Mouse (Mus musculus) CH12.LX (cell line): ENCODE data around the gene Map4k5. TPM values are rescaled to one million over a fixed set of nuclear protein-coding genes. Genes with fewer than 3 reads are reported as not detected.

Experiments
- DNase-seq: peaks from one replicate; pipeline ENCODE4 v3.0.0-alpha.2; 2013; ENCODE audit errors: extremely low read depth
- H3K27ac ChIP-seq: 2 replicates; pipeline ENCODE4 v1.5.1; 2012; ENCODE audit warnings: low read depth, mild to moderate bottlenecking, control low read depth, moderate library complexity; ENCODE audit not compliant: insufficient read depth
- H3K27me3 ChIP-seq: replicated peaks from 2 replicates; pipeline ENCODE3; 2012; ENCODE audit warnings: inconsistent platforms
- H3K36me3 ChIP-seq, 2 experiments: replicated peaks in 1 of 2; 2 replicates each; pipeline versions ENCODE3 to v1.6.1; 2012; ENCODE audit warnings: inconsistent platforms in 1 of 2, low read length in 1 of 2, mild to moderate bottlenecking in 1 of 2, mixed read lengths in 1 of 2, moderate library complexity in 1 of 2; ENCODE audit not compliant: control insufficient read depth in 1 of 2, insufficient read depth in 1 of 2
- H3K4me1 ChIP-seq, 2 experiments: 2 replicates each; pipeline ENCODE4 v1.6.1; 2012; ENCODE audit warnings: inconsistent platforms in 1 of 2, moderate library complexity in 1 of 2; ENCODE audit not compliant: insufficient read depth in 2 of 2, control insufficient read depth in 1 of 2
- H3K4me2 ChIP-seq: 2 replicates; pipeline ENCODE4 v1.6.1; 2012; ENCODE audit warnings: low read depth, mild to moderate bottlenecking, control low read depth; ENCODE audit not compliant: poor library complexity, insufficient read depth, severe bottlenecking
- H3K4me3 ChIP-seq, 3 experiments: fragments of 150-350 bp in 1 of 3; sonication (generic) in 1 of 3; replicated peaks in 1 of 3; 2 replicates each; pipeline versions ENCODE3 to v1.5.1; 2011 to 2012; ENCODE audit warnings: low read depth in 2 of 3, low read length in 2 of 3, mild to moderate bottlenecking in 2 of 3, moderate library complexity in 2 of 3, control low read depth in 1 of 3, improper control_type of control experiment in 1 of 3, inconsistent platforms in 1 of 3, mixed read lengths in 1 of 3; ENCODE audit not compliant: poor library complexity in 1 of 3
- H3K79me2 ChIP-seq: replicated peaks from 2 replicates; pipeline ENCODE4 v1.6.1; 2012; ENCODE audit warnings: mild to moderate bottlenecking, moderate library complexity; ENCODE audit not compliant: control insufficient read depth, poor library complexity, insufficient read depth, severe bottlenecking; ENCODE audit errors: extremely low read depth
- H3K9ac ChIP-seq: 2 replicates; pipeline ENCODE4 v1.6.1; 2012; ENCODE audit warnings: low read depth, mild to moderate bottlenecking, control low read depth, moderate library complexity; ENCODE audit not compliant: insufficient read depth
- H3K9me3 ChIP-seq: replicated peaks from 2 replicates; pipeline ENCODE3; 2012; ENCODE audit warnings: low read length, inconsistent platforms, mixed read lengths
- BHLHE40 ChIP-seq: IDR thresholded peaks from 2 replicates; pipeline ENCODE4 v1.6.1; 2011; ENCODE audit warnings: mild to moderate bottlenecking, low read depth, low read length, improper control_type of control experiment
- CHD1 ChIP-seq: IDR thresholded peaks from 2 replicates; pipeline ENCODE4 v1.6.1; 2012; ENCODE audit warnings: low read depth, low read length, improper control_type of control experiment, inconsistent platforms
- E2F4 ChIP-seq: IDR thresholded peaks from 2 replicates; pipeline ENCODE4 v1.6.1; 2011; ENCODE audit warnings: low read depth, low read length, improper control_type of control experiment; ENCODE audit not compliant: insufficient replicate concordance
- ELF1 ChIP-seq: IDR thresholded peaks from 2 replicates; pipeline ENCODE4 v1.6.1; 2014; ENCODE audit warnings: low read depth, mild to moderate bottlenecking, inconsistent platforms, low read length, improper control_type of control experiment
- EP300 ChIP-seq: IDR thresholded peaks from 2 replicates; pipeline ENCODE4 v1.6.1; 2011; ENCODE audit warnings: low read length, improper control_type of control experiment
- GABPA ChIP-seq: IDR thresholded peaks from 2 replicates; pipeline ENCODE4 v1.6.1; 2012; ENCODE audit warnings: low read depth, low read length, improper control_type of control experiment, inconsistent platforms; ENCODE audit not compliant: insufficient replicate concordance
- HCFC1 ChIP-seq: IDR thresholded peaks from 2 replicates; pipeline ENCODE4 v1.6.1; 2012; ENCODE audit warnings: low read depth, mild to moderate bottlenecking, inconsistent platforms, low read length, improper control_type of control experiment
- IRF4 ChIP-seq: IDR thresholded peaks from 2 replicates; pipeline ENCODE4 v1.6.1; 2014; ENCODE audit warnings: low read depth, mild to moderate bottlenecking, inconsistent platforms, low read length, improper control_type of control experiment
- JUN ChIP-seq: IDR thresholded peaks from 2 replicates; pipeline ENCODE4 v1.6.1; 2011; ENCODE audit warnings: low read depth, mild to moderate bottlenecking, low read length, improper control_type of control experiment, moderate library complexity; ENCODE audit not compliant: insufficient read depth
- MAX ChIP-seq: IDR thresholded peaks from 2 replicates; pipeline ENCODE4 v1.6.1; 2011; ENCODE audit warnings: low read length, improper control_type of control experiment
- MEF2A ChIP-seq: IDR thresholded peaks from 2 replicates; pipeline ENCODE4 v1.6.1; 2014; ENCODE audit warnings: low read depth, mild to moderate bottlenecking, inconsistent platforms, low read length, improper control_type of control experiment, borderline replicate concordance
- MYC ChIP-seq: IDR thresholded peaks from 2 replicates; pipeline ENCODE4 v1.6.1; 2011; ENCODE audit warnings: low read depth, mild to moderate bottlenecking, improper control_type of control experiment, low read length
- PAX5 ChIP-seq: IDR thresholded peaks from 2 replicates; pipeline ENCODE4 v1.6.1; 2012; ENCODE audit warnings: low read length, inconsistent platforms, mixed read lengths
- POLR2A ChIP-seq: IDR thresholded peaks from 2 replicates; pipeline ENCODE4 v1.6.1; 2011; ENCODE audit warnings: low read depth, mild to moderate bottlenecking, improper control_type of control experiment, low read length
- SIN3A ChIP-seq: IDR thresholded peaks from 2 replicates; pipeline ENCODE4 v1.6.1; 2012; ENCODE audit warnings: low read length, improper control_type of control experiment, inconsistent platforms
- SMC3 ChIP-seq: IDR thresholded peaks from 2 replicates; pipeline ENCODE4 v1.6.1; 2011; ENCODE audit warnings: low read depth, low read length, improper control_type of control experiment
- TBP ChIP-seq: conservative IDR thresholded peaks from 2 replicates; pipeline ENCODE4 v1.6.1; 2011; ENCODE audit warnings: low read depth, low read length, improper control_type of control experiment
- UBTF ChIP-seq: IDR thresholded peaks from 2 replicates; pipeline ENCODE4 v1.6.1; 2012; ENCODE audit warnings: low read depth, mild to moderate bottlenecking, inconsistent platforms, low read length, improper control_type of control experiment, moderate library complexity
- ZKSCAN1 ChIP-seq: IDR thresholded peaks from 2 replicates; pipeline ENCODE4 v1.6.1; 2012; ENCODE audit warnings: low read depth, inconsistent platforms, low read length, improper control_type of control experiment, borderline replicate concordance
- ZNF384 ChIP-seq: IDR thresholded peaks from 2 replicates; pipeline ENCODE4 v1.6.1; 2012; ENCODE audit warnings: low read depth, low read length, improper control_type of control experiment, inconsistent platforms
- dilution Hi-C: fragments of 300-500 bp; cut with MboI; formaldehyde crosslinking; loops from 2 replicates; pipeline ENCODE4 v1.14.3; 2020; ENCODE audit warnings: low sequenced_read_pairs; ENCODE audit not compliant: extremely low pct_unique_long_range_greater_than_20kb, extremely low pct_ligation_motif_present
- in situ Hi-C: fragments of 300-500 bp; cut with MboI; formaldehyde crosslinking; loops from 3 replicates; pipeline ENCODE4 v1.14.3; 2019; ENCODE audit warnings: low sequenced_read_pairs, low pct_ligation_motif_present, low pct_unique_long_range_greater_than_20kb, mixed read lengths
- polyA plus RNA-seq: library from polyadenylated mRNA; unstranded; fragments of >175 nt; gene quantifications from 2 replicates; pipeline ENCODE4 v1.2.1, GENCODE M21; 2012; ENCODE audit warnings: low read depth; ENCODE audit not compliant: insufficient read length
- total RNA-seq, 2 experiments: library from RNA; depleted of rRNA; stranded (reverse); fragments of 300-350 nt in 1 of 2; fragments of >200 nt in 1 of 2; gene quantifications; 2 replicates each; pipeline ENCODE4 v1.2.3; 2012 to 2014

The Map4k5 gene
- total and polyA plus RNA-seq, 3 experiments = 7.8 to 13.5 (median 12.5) TPM

DNA sequence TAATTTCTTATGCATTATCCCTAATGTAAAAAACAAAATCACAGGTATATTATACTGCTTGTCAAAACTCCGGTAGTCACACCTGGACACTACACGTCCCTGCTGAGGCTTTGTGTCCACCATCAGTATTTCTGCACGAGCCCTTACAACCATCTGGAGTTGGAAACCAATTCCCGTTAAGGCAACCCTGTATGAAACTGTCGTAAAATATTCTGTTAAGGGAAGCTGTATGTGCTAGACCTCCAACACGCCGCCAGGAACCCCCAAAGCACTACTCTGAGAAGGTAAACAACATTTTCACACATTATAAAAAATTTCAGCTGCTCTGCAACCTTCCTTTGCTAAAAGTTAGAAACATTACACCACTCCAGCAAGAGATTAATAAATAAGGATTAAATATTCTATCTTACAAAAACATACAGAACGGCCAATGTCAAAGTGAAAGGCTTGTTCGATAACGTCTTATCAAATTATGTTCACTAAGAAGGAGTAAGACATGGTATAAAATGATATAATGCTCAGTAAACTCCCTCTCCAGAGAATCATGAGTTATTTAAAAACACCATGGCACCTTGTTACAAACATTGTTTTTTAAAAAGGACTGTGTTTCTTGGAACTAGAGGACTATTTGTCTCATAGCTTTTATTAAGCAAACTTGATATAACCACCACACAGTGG lies 88.5 kb downstream of the Map4k5 start:
- no peak overlapping the region for H3K27ac ChIP-seq
- H3K4me2 ChIP-seq = no peak overlapping the region
- TF ChIP-seq EP300 = no peak
- no peak for TF ChIP-seq JUN
- TF ChIP-seq ZNF384 = no peak
- TF ChIP-seq MAX = no peak
- TF ChIP-seq PAX5 = no peak
- no peak for TF ChIP-seq SIN3A
- no peak overlapping the region for H3K9ac ChIP-seq
- H3K36me3 ChIP-seq = peaks cover 11 to 44% of the 10 kb centered on the region in 2 experiments
- H3K4me1 ChIP-seq = no peaks in the 10 kb centered on the region
- dilution Hi-C loops = no loop called here
- no peak for DNase-seq
- no peak overlapping the region for H3K4me3 ChIP-seq
- in situ Hi-C loops = no loop called here
- H3K27me3 ChIP-seq = no peaks in the 10 kb centered on the region
- H3K79me2 ChIP-seq = no peaks in the 10 kb centered on the region
- no peaks in the 10 kb centered on the region for H3K9me3 ChIP-seq

DNA sequence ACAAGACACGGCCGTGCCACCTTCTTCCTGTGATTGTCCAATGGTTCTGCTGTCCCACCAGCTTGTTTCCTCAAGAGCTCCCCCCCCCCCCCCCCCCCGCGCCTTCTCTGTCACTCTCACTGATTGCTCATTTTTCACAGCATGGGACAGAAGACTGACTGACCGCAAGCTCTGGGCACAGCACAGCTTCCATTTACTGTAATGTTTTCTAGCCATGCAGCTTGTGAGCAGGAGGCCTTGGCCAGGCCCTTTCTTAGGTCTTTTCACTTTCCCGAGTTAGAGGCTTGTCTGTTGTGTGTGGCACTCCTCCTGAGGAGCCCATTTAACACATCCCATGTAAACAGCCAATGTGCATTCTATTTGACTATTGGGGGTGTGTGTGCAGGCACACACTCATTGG lies 89.8 kb downstream of the Map4k5 start:
- H3K79me2 ChIP-seq = no peaks in the 10 kb centered on the region
- in situ Hi-C loops = no loop called here

DNA sequence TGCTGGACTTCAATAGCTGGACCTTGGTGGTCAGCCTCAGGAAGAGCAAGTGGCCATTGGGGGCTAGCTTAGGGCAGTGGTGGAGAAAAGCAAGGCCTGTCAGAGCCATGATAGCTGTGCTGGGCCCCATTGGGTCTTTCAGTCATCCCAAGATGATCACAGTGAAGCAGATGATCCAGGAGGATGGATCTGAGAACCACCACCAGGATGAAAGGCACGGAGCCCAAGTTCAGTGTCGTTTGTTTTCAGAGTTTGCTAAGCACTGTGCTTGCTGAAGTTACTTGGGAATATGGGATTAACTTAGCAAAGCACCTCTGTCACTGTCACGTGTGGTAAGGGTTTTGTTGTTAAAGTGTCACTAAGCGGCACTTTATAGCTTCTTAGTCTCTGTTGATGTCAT lies 92.4 kb downstream of the Map4k5 start:
- Histone ChIP-seq H3K9ac (no peak overlapping the region), H3K4me2 (no peak overlapping the region)
- in situ Hi-C loops = no loop called here
- no peak for TF ChIP-seq SIN3A
- TF ChIP-seq UBTF = no peak
- no peak for TF ChIP-seq TBP
- no peak for TF ChIP-seq HCFC1
- TF ChIP-seq, all 38 proteins: peak for 0
- no peaks in the 10 kb centered on the region for H3K9me3 ChIP-seq
- DNase-seq = no peak
- H3K79me2 ChIP-seq = no peaks in the 10 kb centered on the region
- H3K4me3 ChIP-seq = no peak overlapping the region
- dilution Hi-C loops = no loop called here
- no peak overlapping the region for H3K27ac ChIP-seq
- peaks cover 4 to 18% of the 10 kb centered on the region in 2 experiments for H3K36me3 ChIP-seq
- H3K27me3 ChIP-seq = no peaks in the 10 kb centered on the region
- H3K4me1 ChIP-seq = no peaks in the 10 kb centered on the region

More for the DNA sequence above, 89.8 kb downstream of the Map4k5 start:
- no peak overlapping the region for H3K9ac ChIP-seq
- H3K27me3 ChIP-seq = no peaks in the 10 kb centered on the region
- H3K36me3 ChIP-seq = peaks cover 11 to 34% of the 10 kb centered on the region in 2 experiments
- H3K4me1 ChIP-seq = no peaks in the 10 kb centered on the region
- dilution Hi-C loops = no loop called here
- no peak overlapping the region for H3K4me2 ChIP-seq
- DNase-seq = no peak
- no peak for TF ChIP-seq MEF2A
- no peak for TF ChIP-seq SMC3
- no peak for TF ChIP-seq ZKSCAN1
- TF ChIP-seq ELF1 = no peak
- no peak for TF ChIP-seq GABPA
- no peak for TF ChIP-seq EP300
- no peak for TF ChIP-seq IRF4
- no peak for TF ChIP-seq BHLHE40
- TF ChIP-seq MYC = no peak
- no peak for TF ChIP-seq JUN
- TF ChIP-seq POLR2A = no peak
- no peak for TF ChIP-seq PAX5
- no peak for TF ChIP-seq UBTF
- TF ChIP-seq CHD1 = no peak
- no peak for TF ChIP-seq E2F4
- no peaks in the 10 kb centered on the region for H3K9me3 ChIP-seq
- no peak overlapping the region for H3K4me3 ChIP-seq
- no peak overlapping the region for H3K27ac ChIP-seq
